Mouse (Mus musculus) midbrain, embryonic 10.5 days (tissue): ENCODE measurements around the gene Acox2. TPM values are rescaled to one million over a fixed set of nuclear protein-coding genes. Genes with fewer than 3 reads are reported as not detected.

ENCODE experiments used
- DNase-seq: peaks from one replicate; pipeline ENCODE4 v3.0.0-alpha.2; 2017; ENCODE audit warnings: low spot score
- H3K27ac ChIP-seq: fragments of 300-500 bp; sonication (generic); replicated peaks from 2 replicates; pipeline ENCODE4 v1.5.1; 2016; ENCODE audit warnings: mild to moderate bottlenecking
- H3K27me3 ChIP-seq: fragments of 300-500 bp; sonication (generic); 2 replicates; pipeline ENCODE4 v1.6.1; 2016; ENCODE audit warnings: low read depth, mild to moderate bottlenecking; ENCODE audit not compliant: poor library complexity, severe bottlenecking
- H3K36me3 ChIP-seq: fragments of 300-500 bp; sonication (generic); 2 replicates; pipeline ENCODE4 v1.6.1; 2016; ENCODE audit warnings: mild to moderate bottlenecking, moderate library complexity
- H3K4me1 ChIP-seq: fragments of 300-500 bp; sonication (generic); 2 replicates; pipeline ENCODE4 v1.6.1; 2016
- H3K4me3 ChIP-seq: fragments of 300-500 bp; sonication (generic); 2 replicates; pipeline ENCODE4 v1.5.1; 2016; ENCODE audit warnings: mild to moderate bottlenecking, moderate library complexity
- H3K9me3 ChIP-seq: fragments of 300-500 bp; sonication (generic); replicated peaks from 2 replicates; pipeline ENCODE4 v1.6.1; 2016; ENCODE audit warnings: mild to moderate bottlenecking
- WGBS: fragments of 180-500 bp; shearing (Covaris S2); methylation state at CpG from one replicate; pipeline ENCODE4 v1.1.7; 2016; 5-methylcytosine and 5-hydroxymethylcytosine counted together
- polyA plus RNA-seq: library from polyadenylated mRNA; unstranded; fragments of >200 nt; fragmentation: Nextera tagmentation; extraction: Ambion mirVana; gene quantifications from 2 replicates; pipeline ENCODE4 v1.2.1, GENCODE M21; 2016

Acox2 gene
- polyA plus RNA-seq, 1 experiment from 2014 or later = 0.05 TPM

GRCm38 (mm10) chr14:8218730-8219380, 40.3 kb downstream of the Acox2 start:
- Histone ChIP-seq H3K27ac (0 out of 2 replicates have a peak overlapping the region, but pooled peaks have one; percentile 49), H3K36me3 (peaks cover 9% of the 10 kb centered on the region)
- DNase-seq = peak; percentile 55

DNA sequence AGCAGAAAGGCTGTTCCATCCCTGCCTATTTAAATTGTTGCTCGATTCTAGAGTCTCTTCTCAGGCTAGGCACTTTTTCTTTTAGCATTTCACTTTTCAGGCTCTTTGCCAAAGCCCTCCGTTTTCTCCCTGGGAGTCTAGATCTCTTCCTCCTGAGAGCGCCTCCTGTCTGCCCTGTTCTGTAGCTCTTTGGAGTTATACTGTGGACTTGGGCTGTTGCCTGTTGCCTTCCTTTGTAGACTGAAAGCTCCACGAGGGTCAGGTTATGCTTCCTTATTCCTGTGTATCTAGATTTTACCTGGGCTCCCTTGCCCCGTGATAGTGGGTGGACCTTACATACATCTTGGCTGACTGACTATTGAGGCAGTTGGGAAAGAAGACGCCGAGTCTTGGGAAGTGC, 40.9 kb downstream of the Acox2 start:
- H3K4me1 ChIP-seq = peaks cover 47% of the 10 kb centered on the region
- no peak overlapping the region for H3K4me3 ChIP-seq
- 33% methylated on average over 7 of the region's 7 CpGs for WGBS
- DNase-seq = no peak
- H3K27me3 ChIP-seq = peaks cover 47% of the 10 kb centered on the region
- H3K36me3 ChIP-seq = peaks cover 9% of the 10 kb centered on the region
- no peaks in the 10 kb centered on the region for H3K9me3 ChIP-seq
- H3K27ac ChIP-seq = no peak overlapping the region

More at GRCm38 (mm10) chr14:8218730-8219380, 40.3 kb downstream of the Acox2 start:
- H3K9me3 ChIP-seq = no peaks in the 10 kb centered on the region
- no peak overlapping the region for H3K4me3 ChIP-seq
- WGBS = 10% methylated on average over 10 of the region's 10 CpGs
- peaks cover 47% of the 10 kb centered on the region for H3K27me3 ChIP-seq
- peaks cover 44% of the 10 kb centered on the region for H3K4me1 ChIP-seq

GRCm38 (mm10) chr14:8216100-8216499, 43.1 kb downstream of the Acox2 start:
- WGBS = 70% methylated on average over 5 of the region's 5 CpGs
- Histone ChIP-seq H3K4me3 (no peak overlapping the region), H3K27ac (no peak overlapping the region), H3K27me3 (peaks cover 47% of the 10 kb centered on the region), H3K9me3 (no peaks in the 10 kb centered on the region), H3K4me1 (peaks cover 47% of the 10 kb centered on the region), H3K36me3 (no peaks in the 10 kb centered on the region)
- no peak for DNase-seq

GRCm38 (mm10) chr14:8215208-8215778, 43.9 kb downstream of the Acox2 start:
- H3K9me3 ChIP-seq = no peaks in the 10 kb centered on the region
- no peak overlapping the region for H3K27ac ChIP-seq
- H3K4me1 ChIP-seq = peaks cover 47% of the 10 kb centered on the region
- 11% methylated on average over 21 of the region's 21 CpGs for WGBS
- peak; percentile 30 for DNase-seq
- peaks cover 47% of the 10 kb centered on the region for H3K27me3 ChIP-seq
- H3K4me3 ChIP-seq = peak overlapping the region; percentile 68
- no peaks in the 10 kb centered on the region for H3K36me3 ChIP-seq

GRCm38 (mm10) chr14:8214299-8215207, 44.6 kb downstream of the Acox2 start:
- Histone ChIP-seq H3K4me3 (peak overlapping the region; percentile 68), H3K9me3 (no peaks in the 10 kb centered on the region), H3K27ac (peak overlapping the region; percentile 91), H3K4me1 (peaks cover 42% of the 10 kb centered on the region), H3K36me3 (no peaks in the 10 kb centered on the region), H3K27me3 (peaks cover 43% of the 10 kb centered on the region)
- 2% methylated on average over 63 of the region's 63 CpGs for WGBS
- DNase-seq = peak; percentile 82

DNA sequence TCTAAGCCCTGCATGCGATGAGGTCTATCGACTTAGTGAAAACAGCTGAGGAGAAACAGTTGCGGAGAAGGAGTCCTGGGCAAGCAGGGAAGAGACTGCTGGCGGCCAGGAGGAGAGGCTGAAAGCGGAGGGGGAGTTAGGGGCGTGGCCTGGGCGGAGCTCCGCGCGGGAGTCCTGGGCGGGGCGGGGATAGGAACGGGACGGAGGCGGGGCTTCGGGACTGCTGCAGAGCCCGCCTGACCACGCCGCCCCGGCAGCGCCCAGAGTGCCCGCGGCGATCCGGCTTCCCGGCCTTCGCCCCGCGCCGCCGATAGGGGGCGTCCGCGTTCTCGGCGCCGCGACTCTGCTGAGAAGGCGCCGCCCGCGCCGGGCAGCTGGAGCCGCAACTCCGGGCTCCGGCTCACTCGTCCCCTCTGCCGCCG, 45.3 kb downstream of the Acox2 start, which contains the start of gene Kctd6:
TSS of gene Kctd6 (plus strand) at position 338 of the 422 bp plus-strand sequence.
- WGBS = 2% methylated on average over 46 of the region's 49 CpGs
- Histone ChIP-seq H3K4me3 (peak within 1 kb of the TSS; percentile 68), H3K36me3 (no peaks in the 10 kb centered on the region), H3K4me1 (peaks cover 34% of the 10 kb centered on the region), H3K27me3 (peaks cover 43% of the 10 kb centered on the region), H3K9me3 (no peaks in the 10 kb centered on the region), H3K27ac (peak within 1 kb of the TSS; percentile 91)
- DNase-seq = peak; percentile 97

DNA sequence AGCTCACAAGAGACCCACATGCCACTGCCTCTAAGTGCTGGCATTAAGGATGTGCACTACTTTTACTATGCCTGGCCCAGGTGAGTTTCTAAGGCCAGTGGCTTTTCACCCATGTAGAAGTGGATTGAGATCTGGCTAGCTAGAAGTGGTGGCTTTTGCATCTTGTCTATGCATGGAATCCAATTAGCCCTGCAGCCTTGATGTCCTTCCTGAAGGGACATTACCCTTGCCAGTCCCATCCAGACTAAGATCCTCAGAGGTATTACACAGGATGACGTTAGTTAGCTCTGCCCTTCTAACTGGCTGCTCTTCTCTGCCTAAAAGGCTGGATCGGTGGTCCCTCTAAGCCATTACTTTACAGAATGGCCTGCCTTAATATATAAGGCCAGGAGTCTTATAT, 46.2 kb downstream of the Acox2 start:
- no peak overlapping the region for H3K4me3 ChIP-seq
- peaks cover 26% of the 10 kb centered on the region for H3K4me1 ChIP-seq
- peaks cover 35% of the 10 kb centered on the region for H3K27me3 ChIP-seq
- H3K9me3 ChIP-seq = no peaks in the 10 kb centered on the region
- WGBS = 76% methylated on average over 2 of the region's 2 CpGs
- no peaks in the 10 kb centered on the region for H3K36me3 ChIP-seq
- no peak overlapping the region for H3K27ac ChIP-seq
- no peak for DNase-seq

DNA sequence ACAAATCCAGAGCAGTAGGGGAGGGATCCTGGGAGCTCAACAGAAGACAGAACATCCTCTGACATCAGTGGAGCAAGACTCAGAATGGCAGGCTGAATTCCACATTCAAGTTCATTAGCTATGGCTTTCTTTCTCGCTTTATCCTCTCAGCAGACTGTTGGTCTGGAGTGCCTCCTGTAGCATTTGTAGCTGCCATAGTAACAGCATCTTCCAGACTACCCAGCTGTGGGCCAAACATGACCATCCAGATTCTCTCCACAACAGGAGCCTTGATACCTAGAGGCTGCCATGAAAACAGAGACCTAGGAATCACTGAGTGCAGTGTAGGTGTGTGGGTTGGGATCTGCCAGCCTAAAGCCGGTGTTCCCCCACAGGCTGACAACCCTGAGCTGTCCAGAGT, 49.3 kb downstream of the Acox2 start:
- Histone ChIP-seq H3K27ac (no peak overlapping the region), H3K4me1 (peaks cover 23% of the 10 kb centered on the region), H3K4me3 (no peak overlapping the region), H3K9me3 (no peaks in the 10 kb centered on the region), H3K36me3 (no peaks in the 10 kb centered on the region), H3K27me3 (peaks cover 4% of the 10 kb centered on the region)
- WGBS = 89% methylated on average over 2 of the region's 2 CpGs
- no peak for DNase-seq

GRCm38 (mm10) chr14:8208876-8209275, 50.3 kb downstream of the Acox2 start:
- no peak for DNase-seq
- H3K27ac ChIP-seq = no peak overlapping the region

GRCm38 (mm10) chr14:8207543-8207942, 51.6 kb downstream of the Acox2 start:
- Histone ChIP-seq H3K27me3 (no peaks in the 10 kb centered on the region; the same call in 1 of the 2 replicates), H3K36me3 (no peaks in the 10 kb centered on the region), H3K4me1 (peaks cover 13% of the 10 kb centered on the region), H3K27ac (peak overlapping the region; percentile 28; the same call in 1 of the 2 replicates), H3K9me3 (no peaks in the 10 kb centered on the region), H3K4me3 (no peak overlapping the region)
- WGBS = 60% methylated on average over 5 of the region's 5 CpGs
- no peak for DNase-seq

More at GRCm38 (mm10) chr14:8208876-8209275, 50.3 kb downstream of the Acox2 start:
- H3K27me3 ChIP-seq = no peaks in the 10 kb centered on the region; the same call in none of the 2 replicates
- no peaks in the 10 kb centered on the region for H3K9me3 ChIP-seq
- peaks cover 17% of the 10 kb centered on the region for H3K4me1 ChIP-seq
- H3K4me3 ChIP-seq = no peak overlapping the region
- H3K36me3 ChIP-seq = no peaks in the 10 kb centered on the region
- 79% methylated on average over 3 of the region's 3 CpGs for WGBS

DNA sequence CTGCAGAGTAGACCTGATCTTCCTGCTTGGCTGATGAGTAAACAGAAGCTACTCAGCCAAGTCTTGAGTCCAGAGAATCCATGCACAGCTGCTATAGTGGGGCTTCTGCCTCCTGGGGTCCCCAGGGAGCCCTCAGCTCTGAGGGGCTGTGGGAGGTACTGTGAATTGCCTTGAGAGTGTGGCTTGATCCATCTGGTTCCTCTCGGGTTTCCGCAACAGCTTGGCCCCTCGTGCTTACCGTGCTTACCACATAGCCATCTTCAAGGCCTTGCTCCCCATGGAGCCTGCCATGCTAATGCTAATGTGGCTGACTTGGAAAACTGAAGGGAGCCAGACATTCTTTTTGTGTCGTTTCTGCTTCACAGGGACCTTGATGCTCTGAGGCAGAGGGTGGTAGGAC, 52.0 kb downstream of the Acox2 start:
- WGBS = 22% methylated on average over 5 of the region's 5 CpGs
- peak; percentile 22 for DNase-seq

GRCm38 (mm10) chr14:8206179-8206910, 52.8 kb downstream of the Acox2 start:
- H3K4me1 ChIP-seq = peaks cover 13% of the 10 kb centered on the region
- no peaks in the 10 kb centered on the region; the same call in 1 of the 2 replicates for H3K27me3 ChIP-seq
- no peaks in the 10 kb centered on the region for H3K9me3 ChIP-seq
- H3K4me3 ChIP-seq = no peak overlapping the region
- DNase-seq = no peak
- H3K27ac ChIP-seq = no peak overlapping the region
- 63% methylated on average over 9 of the region's 9 CpGs for WGBS
- no peaks in the 10 kb centered on the region for H3K36me3 ChIP-seq

More for the DNA sequence above, 52.0 kb downstream of the Acox2 start:
- Histone ChIP-seq H3K4me3 (no peak overlapping the region), H3K27ac (peak overlapping the region; percentile 28; the same call in 1 of the 2 replicates), H3K27me3 (no peaks in the 10 kb centered on the region; the same call in 1 of the 2 replicates), H3K9me3 (no peaks in the 10 kb centered on the region), H3K4me1 (peaks cover 13% of the 10 kb centered on the region), H3K36me3 (no peaks in the 10 kb centered on the region)
